Mouse (Mus musculus): ENCODE measurements around the gene Akr1a1.

DNA sequence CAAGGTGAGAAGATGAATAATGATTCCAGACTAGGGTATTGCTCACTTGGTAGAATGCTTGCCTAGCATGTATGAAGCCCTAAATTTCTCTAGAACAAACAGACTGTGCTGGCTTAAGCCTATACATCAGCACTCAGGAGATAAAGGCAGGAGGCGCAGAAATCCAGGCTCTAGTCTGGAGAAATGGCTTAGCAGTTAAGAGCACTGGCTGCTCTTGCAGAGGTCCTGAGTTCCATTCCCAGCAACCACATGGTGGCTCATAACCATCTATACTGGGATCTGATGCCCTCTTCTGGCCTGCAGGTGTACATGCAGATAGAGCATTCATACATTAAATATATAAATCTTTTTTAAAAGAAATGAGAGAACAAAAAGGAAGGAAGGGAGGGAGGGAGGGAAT lies 9.4 kb downstream of the Akr1a1 start:
- no peak for TF ChIP-seq EP300 (IDR thresholded peaks at IDR 0.05; ENCODE audit: low read depth)
- TF ChIP-seq CTCF (IDR thresholded peaks at IDR 0.05; ENCODE audit: low read depth), result peak; percentile 42

Data from liver, embryonic 14.5 days (tissue).